Mouse (Mus musculus) intestine, embryonic 14.5 days (tissue): ENCODE results near the gene Kcnj4. TPM values are rescaled to one million over a fixed set of nuclear protein-coding genes. Genes with fewer than 3 reads are reported as not detected.

Experiments
- ATAC-seq: fragments of 200-750 bp; cut with Nextera tagmentation; replicated peaks from 2 replicates; pipeline ENCODE4 v1.8.0; 2017; ENCODE audit warnings: low read depth, moderate number of reproducible peaks, moderate TSS enrichment, moderate library complexity; ENCODE audit not compliant: low FRiP score, low TSS enrichment
- DNase-seq: peaks from one replicate; pipeline ENCODE4 v3.0.0-alpha.2; 2018; ENCODE audit warnings: low spot score
- H3K27ac ChIP-seq: fragments of 300-500 bp; sonication (generic); 2 replicates; pipeline ENCODE4 v1.5.1; 2014; ENCODE audit warnings: low read depth, mild to moderate bottlenecking, control low read depth
- H3K27me3 ChIP-seq: fragments of 300-500 bp; sonication (generic); replicated peaks from 2 replicates; pipeline ENCODE4 v1.6.1; 2014; ENCODE audit warnings: low read length, control low read depth; ENCODE audit not compliant: control insufficient read depth, insufficient read depth
- H3K36me3 ChIP-seq: fragments of 300-500 bp; sonication (generic); 2 replicates; pipeline ENCODE4 v1.6.1; 2014; ENCODE audit warnings: low read length, control low read depth; ENCODE audit not compliant: control insufficient read depth, insufficient read depth
- H3K4me1 ChIP-seq: fragments of 300-500 bp; sonication (generic); replicated peaks from 2 replicates; pipeline ENCODE4 v1.6.1; 2014; ENCODE audit warnings: low read length, control low read depth, mixed read lengths; ENCODE audit not compliant: control insufficient read depth, insufficient read depth
- H3K4me2 ChIP-seq: fragments of 300-500 bp; sonication (generic); 2 replicates; pipeline ENCODE4 v1.6.1; 2014; ENCODE audit warnings: low read length
- H3K4me3 ChIP-seq: fragments of 300-500 bp; sonication (generic); 2 replicates; pipeline ENCODE4 v1.5.1; 2014; ENCODE audit warnings: low read depth, low read length, control low read depth, mixed read lengths
- H3K9ac ChIP-seq: fragments of 300-500 bp; sonication (generic); 2 replicates; pipeline ENCODE4 v1.6.1; 2014; ENCODE audit warnings: mild to moderate bottlenecking, low read length
- H3K9me3 ChIP-seq: fragments of 300-500 bp; sonication (generic); 2 replicates; pipeline ENCODE4 v1.6.1; 2016; ENCODE audit warnings: low read length, control low read depth; ENCODE audit not compliant: control insufficient read depth
- WGBS: fragments of 180-500 bp; shearing (Covaris S2); extraction: QIAGEN DNeasy Blood & Tissue Kit; methylation state at CpG from one replicate; pipeline ENCODE4 v1.1.7; 2014; 5-methylcytosine and 5-hydroxymethylcytosine counted together
- polyA plus RNA-seq: library from polyadenylated mRNA; unstranded; fragments of >200 nt; fragmentation: Nextera tagmentation; extraction: Ambion mirVana; gene quantifications from 2 replicates; pipeline ENCODE4 v1.2.1, GENCODE M21; 2014

Gene Kcnj4
- polyA plus RNA-seq, 1 experiment from 2014 or later = 0.08 TPM

DNA sequence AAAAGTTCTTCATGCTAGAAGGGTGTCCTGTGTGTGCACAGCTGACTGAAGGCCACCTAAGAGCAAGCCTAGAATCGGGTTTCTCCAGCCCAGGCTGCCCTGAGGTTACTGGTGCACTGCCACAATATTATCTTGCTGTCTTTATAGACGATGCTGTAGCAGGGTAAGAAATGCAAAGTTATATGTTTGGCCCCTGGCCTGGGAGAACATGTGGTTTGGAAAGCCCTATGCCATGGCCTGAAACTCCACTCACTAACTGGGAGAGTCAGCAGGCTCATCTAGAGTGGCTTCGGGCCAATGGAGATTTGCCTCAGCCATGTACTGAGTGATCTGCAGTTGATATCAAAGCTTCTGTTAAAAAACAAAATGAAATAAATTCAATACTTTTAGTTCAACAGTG lies 28.8 kb upstream of the Kcnj4 start:
- DNase-seq = no peak
- Histone ChIP-seq H3K36me3 (peaks cover 100% of the 10 kb centered on the region), H3K4me3 (no peak overlapping the region), H3K4me2 (no peak overlapping the region), H3K9me3 (no peaks in the 10 kb centered on the region), H3K27me3 (no peaks in the 10 kb centered on the region), H3K4me1 (no peaks in the 10 kb centered on the region), H3K27ac (no peak overlapping the region), H3K9ac (no peak overlapping the region)
- no peak for ATAC-seq
- WGBS = 90% methylated on average over 3 of the region's 3 CpGs

DNA sequence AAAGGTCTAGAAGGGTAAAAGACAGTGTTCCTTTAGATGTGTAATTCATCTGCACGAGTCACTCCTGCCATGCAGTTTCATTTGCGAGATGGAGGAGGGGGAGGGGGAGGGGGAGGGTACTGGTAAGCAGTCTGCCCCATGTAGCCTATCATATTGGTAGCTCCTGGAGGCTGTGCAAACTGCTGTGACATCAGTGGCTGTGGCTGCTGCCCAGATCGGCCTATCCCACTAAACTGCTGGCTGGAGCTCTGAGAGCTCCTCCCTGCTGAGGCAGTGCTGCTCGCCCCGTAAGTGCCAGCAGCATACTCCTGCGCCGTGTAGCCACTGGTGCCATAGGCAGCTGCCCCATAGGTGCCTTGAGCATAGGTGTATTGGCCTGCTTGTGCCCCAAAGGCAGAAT lies 24.9 kb upstream of the Kcnj4 start:
- DNase-seq (no peak), ATAC-seq (no peak)
- Histone ChIP-seq H3K27ac (no peak overlapping the region), H3K4me3 (no peak overlapping the region), H3K4me1 (no peaks in the 10 kb centered on the region), H3K9ac (no peak overlapping the region), H3K36me3 (peaks cover 93% of the 10 kb centered on the region), H3K27me3 (no peaks in the 10 kb centered on the region), H3K4me2 (no peak overlapping the region), H3K9me3 (no peaks in the 10 kb centered on the region)
- 76% methylated on average over 7 of the region's 7 CpGs for WGBS

DNA sequence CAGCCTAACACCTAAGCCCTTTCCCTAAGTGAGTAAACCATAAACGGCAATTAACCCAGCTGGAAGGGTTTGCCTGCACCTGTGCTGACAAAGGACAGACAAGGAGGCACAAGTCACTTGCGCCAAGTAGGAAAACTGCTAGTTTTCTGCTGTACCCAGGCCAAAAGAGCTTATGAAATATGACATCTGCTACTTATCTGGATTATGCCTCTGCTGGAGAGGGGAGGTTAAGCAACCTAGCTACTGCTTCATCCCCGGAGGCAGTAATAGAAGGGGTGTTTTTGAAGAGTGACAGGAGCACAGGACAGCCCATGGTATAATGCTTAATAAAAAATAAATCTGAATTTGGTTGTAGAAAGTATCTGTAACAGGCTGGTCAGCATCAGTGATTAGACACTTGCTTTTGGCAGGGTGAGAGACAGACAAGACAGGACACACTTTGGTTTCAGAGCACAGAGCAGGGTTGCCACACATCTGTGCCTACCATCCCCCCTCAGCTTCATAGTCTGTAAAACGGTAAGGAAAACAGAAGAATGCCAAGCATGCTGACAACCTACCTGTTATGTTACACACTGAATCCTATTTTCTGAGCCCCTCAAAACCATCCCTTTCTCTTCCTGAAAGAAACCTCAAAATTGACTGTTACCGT lies 23.1 kb upstream of the Kcnj4 start:
- no peaks in the 10 kb centered on the region for H3K27me3 ChIP-seq
- no peak overlapping the region for H3K27ac ChIP-seq
- no peak overlapping the region for H3K4me3 ChIP-seq
- no peak overlapping the region for H3K9ac ChIP-seq
- WGBS = 64% methylated on average over 5 of the region's 5 CpGs
- ATAC-seq (no peak), DNase-seq (no peak)
- peaks cover 78% of the 10 kb centered on the region for H3K36me3 ChIP-seq
- no peaks in the 10 kb centered on the region for H3K4me1 ChIP-seq
- no peak overlapping the region for H3K4me2 ChIP-seq
- H3K9me3 ChIP-seq = no peaks in the 10 kb centered on the region

DNA sequence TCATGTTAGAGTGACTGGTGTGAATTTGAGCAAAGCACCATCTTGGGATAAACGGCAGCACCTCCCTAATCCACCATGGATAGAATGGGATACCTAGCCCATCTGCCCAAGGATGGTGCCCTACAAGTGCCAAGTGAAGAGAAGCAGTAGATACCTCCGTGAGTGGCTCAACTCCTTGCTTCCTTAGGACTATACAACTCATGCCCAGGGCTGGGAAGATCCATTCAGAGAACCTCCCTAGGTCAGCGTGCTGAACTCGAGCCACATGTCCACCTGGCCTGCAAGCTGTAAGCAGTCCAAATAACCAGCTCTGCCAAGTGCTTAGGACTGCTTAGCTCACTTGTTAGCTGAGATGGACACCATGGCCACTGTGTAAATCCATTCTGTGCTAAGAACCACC lies 22.2 kb upstream of the Kcnj4 start:
- Histone ChIP-seq H3K27ac (no peak overlapping the region), H3K4me1 (no peaks in the 10 kb centered on the region), H3K36me3 (peaks cover 76% of the 10 kb centered on the region), H3K4me2 (no peak overlapping the region), H3K9ac (no peak overlapping the region), H3K4me3 (no peak overlapping the region), H3K27me3 (no peaks in the 10 kb centered on the region), H3K9me3 (no peaks in the 10 kb centered on the region)
- DNase-seq = no peak
- no peak for ATAC-seq
- WGBS = 79% methylated on average over 4 of the region's 4 CpGs

DNA sequence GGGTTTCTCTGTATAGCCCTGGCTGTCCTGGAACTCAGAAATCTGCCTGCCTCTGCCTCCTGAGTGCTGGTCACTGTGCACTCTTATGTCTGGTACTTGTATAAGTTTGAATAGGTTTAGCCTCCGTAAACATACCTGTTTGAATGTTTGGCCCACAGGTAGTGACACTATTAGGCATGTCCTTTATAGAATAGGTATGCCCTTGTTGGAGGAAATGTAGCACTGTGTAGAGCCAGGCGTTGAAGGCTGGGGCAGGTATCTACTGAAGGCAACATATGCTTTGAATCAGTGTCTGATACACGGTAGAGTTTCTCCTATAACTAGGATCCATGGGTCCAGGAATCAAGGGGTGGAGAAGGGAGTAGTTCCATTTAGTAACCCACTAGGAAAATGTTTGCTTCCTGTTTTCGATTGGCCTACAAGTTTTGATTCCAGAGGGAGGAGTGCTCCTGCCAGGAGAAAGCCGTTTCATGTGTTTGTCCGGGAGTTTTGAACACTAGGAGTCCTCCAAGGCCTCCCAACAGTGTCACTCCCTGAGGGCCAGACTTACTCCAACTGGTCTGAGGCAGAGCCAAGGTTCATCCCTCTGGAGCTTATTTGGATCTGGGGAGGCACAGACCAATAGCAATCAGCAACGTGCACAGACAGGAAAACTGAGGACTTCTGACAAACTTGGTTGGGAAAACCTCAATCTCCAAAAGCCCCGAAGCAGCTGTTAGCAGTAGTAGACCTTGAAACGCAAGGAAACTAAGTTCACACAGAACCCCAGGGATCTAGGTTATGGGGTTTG lies 21.1 kb upstream of the Kcnj4 start:
- DNase-seq = no peak
- H3K4me3 ChIP-seq = no peak overlapping the region
- no peaks in the 10 kb centered on the region for H3K27me3 ChIP-seq
- no peaks in the 10 kb centered on the region for H3K9me3 ChIP-seq
- no peak overlapping the region for H3K9ac ChIP-seq
- WGBS = 61% methylated on average over 9 of the region's 9 CpGs
- no peaks in the 10 kb centered on the region for H3K4me1 ChIP-seq
- peaks cover 68% of the 10 kb centered on the region for H3K36me3 ChIP-seq
- H3K4me2 ChIP-seq = no peak overlapping the region
- 0 out of 2 replicates have a peak, but pooled peaks have one; percentile 21 for ATAC-seq
- no peak overlapping the region for H3K27ac ChIP-seq

DNA sequence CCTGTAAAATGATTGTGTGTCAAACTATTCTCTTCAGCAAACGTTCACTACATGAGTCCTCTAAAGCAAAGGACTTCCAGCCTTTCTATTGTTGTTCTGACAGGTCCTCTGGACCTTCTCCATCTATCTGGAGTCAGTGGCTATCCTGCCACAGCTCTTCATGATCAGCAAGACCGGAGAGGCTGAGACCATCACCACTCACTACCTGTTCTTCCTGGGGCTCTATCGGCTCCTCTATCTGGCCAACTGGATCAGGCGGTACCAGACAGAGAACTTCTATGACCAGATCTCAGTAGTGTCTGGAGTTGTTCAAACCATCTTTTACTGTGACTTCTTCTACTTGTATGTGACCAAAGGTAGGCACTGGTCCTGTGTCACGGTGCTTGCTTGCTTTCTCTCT lies 20.5 kb upstream of the Kcnj4 start:
- ATAC-seq (0 out of 2 replicates have a peak, but pooled peaks have one; percentile 7), DNase-seq (no peak)
- peaks cover 62% of the 10 kb centered on the region for H3K36me3 ChIP-seq
- no peaks in the 10 kb centered on the region for H3K9me3 ChIP-seq
- H3K4me1 ChIP-seq = no peaks in the 10 kb centered on the region
- no peak overlapping the region for H3K4me2 ChIP-seq
- H3K27me3 ChIP-seq = no peaks in the 10 kb centered on the region
- H3K4me3 ChIP-seq = no peak overlapping the region
- no peak overlapping the region for H3K27ac ChIP-seq
- WGBS = 86% methylated on average over 5 of the region's 5 CpGs
- H3K9ac ChIP-seq = no peak overlapping the region

DNA sequence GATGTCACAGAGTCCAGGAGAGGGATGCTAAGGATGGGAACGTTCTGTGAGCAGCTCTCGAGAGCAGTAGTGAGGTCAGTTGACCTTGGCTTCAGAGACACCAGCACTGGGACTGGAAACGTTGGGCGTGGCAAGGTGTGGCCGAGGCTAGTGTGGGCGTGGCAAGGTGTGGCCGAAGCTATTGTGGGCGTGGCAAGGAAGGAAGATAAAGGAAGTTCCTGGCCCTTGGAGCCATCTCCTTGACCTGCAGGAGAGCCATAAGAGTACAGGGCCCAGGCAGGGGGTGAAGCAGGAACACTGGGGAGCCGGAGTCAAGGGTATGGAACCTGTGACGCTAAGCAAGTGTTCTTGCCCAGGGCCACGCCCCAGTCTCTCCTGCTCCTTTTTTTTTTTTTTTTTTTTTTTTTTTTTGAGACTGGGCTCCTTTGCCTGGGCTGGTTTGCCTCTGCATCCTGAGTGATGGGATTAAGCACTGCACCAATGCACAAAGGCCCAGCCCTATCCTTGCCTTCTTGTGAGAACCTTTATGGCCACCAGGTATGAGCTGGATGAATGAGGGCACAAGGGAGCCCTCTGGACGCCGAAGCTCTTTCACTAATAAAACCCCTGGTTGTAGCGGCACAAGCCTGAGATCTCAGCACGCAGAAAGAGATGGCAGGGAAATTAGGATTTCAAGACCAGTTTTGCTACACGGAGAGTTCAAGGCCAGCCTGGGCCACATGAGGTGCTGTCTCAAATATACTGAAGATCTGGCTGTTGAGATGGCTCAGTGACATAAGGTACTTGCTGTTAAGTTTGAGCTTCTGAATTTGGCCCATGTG lies 14.6 kb upstream of the Kcnj4 start:
- H3K36me3 ChIP-seq = peaks cover 13% of the 10 kb centered on the region; the same call in 1 of the 2 replicates
- H3K9ac ChIP-seq = no peak overlapping the region
- peaks cover 24% of the 10 kb centered on the region for H3K27me3 ChIP-seq
- no peak overlapping the region for H3K27ac ChIP-seq
- H3K4me1 ChIP-seq = 0 out of 2 replicates have a peak, but pooled peaks cover 6% of the 10 kb centered on the region
- no peak for DNase-seq
- no peak for ATAC-seq
- 44% methylated on average over 15 of the region's 16 CpGs for WGBS
- no peak overlapping the region for H3K4me2 ChIP-seq
- no peaks in the 10 kb centered on the region for H3K9me3 ChIP-seq
- H3K4me3 ChIP-seq = no peak overlapping the region

DNA sequence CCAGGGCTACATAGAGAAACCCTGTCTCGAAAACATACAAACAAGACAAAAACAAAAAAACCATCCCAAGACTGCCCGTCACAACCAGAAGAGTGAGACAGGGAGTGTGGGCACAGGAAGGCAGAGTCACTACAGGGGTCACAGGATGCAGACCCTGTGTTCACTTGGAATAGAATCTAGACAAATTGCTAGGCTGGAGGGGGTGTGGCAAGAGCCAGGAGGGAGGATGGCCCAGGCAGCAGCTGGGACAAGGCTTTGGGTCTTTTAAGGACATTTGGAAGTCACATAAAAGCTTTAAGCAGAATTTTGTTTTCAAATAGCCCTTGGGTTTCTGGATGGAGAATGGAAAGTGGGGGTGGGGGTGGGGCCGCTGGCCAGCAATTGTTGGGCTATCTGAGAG lies 13.5 kb upstream of the Kcnj4 start:
- Histone ChIP-seq H3K27me3 (peaks cover 34% of the 10 kb centered on the region), H3K4me3 (no peak overlapping the region), H3K4me2 (no peak overlapping the region), H3K9me3 (no peaks in the 10 kb centered on the region), H3K27ac (no peak overlapping the region), H3K36me3 (peaks cover 13% of the 10 kb centered on the region; the same call in 1 of the 2 replicates), H3K4me1 (0 out of 2 replicates have a peak, but pooled peaks cover 6% of the 10 kb centered on the region), H3K9ac (no peak overlapping the region)
- WGBS = 79% methylated on average over 3 of the region's 3 CpGs
- ATAC-seq (no peak), DNase-seq (no peak)
